Mouse (Mus musculus) E14TG2a.4 (cell line): Measurements from ENCODE around the gene Sox9.

Source experiments
- CTCF ChIP-seq: conservative IDR thresholded peaks from 2 replicates; pipeline ENCODE4 v1.5.1; 2014; ENCODE audit warnings: low read length
- NANOG ChIP-seq: IDR thresholded peaks from 2 replicates; pipeline ENCODE4 v1.6.1; 2014; ENCODE audit warnings: borderline replicate concordance, low read length, mixed read lengths
- POU5F1 ChIP-seq: IDR thresholded peaks from 2 replicates; pipeline ENCODE4 v1.6.1; 2014; ENCODE audit warnings: low read length, borderline replicate concordance

DNA sequence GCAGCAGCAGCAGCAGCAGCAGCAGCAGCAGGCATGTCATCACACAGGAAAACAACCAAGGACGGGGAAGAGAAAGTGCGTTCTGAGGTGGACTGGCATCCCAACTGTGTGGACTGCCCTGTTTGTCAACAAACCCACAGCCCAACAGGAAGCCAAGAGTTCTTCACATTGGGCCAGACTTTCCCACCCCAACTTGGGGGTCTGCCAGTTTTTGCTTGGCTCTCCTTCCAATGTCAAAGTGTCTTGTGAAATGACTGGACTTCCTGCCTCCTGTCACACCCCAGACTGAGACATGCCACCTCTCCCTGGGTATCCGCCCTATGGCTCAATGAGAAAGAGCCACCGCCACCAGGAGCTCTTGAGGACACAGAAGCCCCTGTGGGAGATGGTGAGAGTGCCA is 15.1 kb upstream of the Sox9 start:
- TF ChIP-seq CTCF = no peak
- TF ChIP-seq POU5F1 = no peak
- TF ChIP-seq NANOG = no peak
